Mouse (Mus musculus) layer of hippocampus, adult 8-10 months (tissue): ENCODE measurements around the gene Sppl2a. TPM values are rescaled to one million over a fixed set of nuclear protein-coding genes. Genes with fewer than 3 reads are reported as not detected.
"Not testable (repeated sequence)": the region's sequence is repeated elsewhere in the genome, so short reads cannot be mapped to it uniquely, and the experiment has no call there.

Experiments used
- DNase-seq, 2 experiments: peaks; one replicate each; pipeline ENCODE4 v3.0.0; 2022; ENCODE audit warnings: low spot score in 2 of 2
- microRNA-seq, 2 experiments: library from miRNA; unstranded; fragments of <30 nt; microRNA quantifications; one replicate each; pipeline ENCODE4 v1.2.0; 2022
- total RNA-seq, 4 experiments: library from RNA; stranded (reverse); gene quantifications; 2 replicates each; pipeline ENCODE4 v1.2.4; 2022

Gene Sppl2a
- total RNA-seq, 4 experiments from 2014 or later, result 28.7 to 33.1 (median 30.3) TPM

DNA sequence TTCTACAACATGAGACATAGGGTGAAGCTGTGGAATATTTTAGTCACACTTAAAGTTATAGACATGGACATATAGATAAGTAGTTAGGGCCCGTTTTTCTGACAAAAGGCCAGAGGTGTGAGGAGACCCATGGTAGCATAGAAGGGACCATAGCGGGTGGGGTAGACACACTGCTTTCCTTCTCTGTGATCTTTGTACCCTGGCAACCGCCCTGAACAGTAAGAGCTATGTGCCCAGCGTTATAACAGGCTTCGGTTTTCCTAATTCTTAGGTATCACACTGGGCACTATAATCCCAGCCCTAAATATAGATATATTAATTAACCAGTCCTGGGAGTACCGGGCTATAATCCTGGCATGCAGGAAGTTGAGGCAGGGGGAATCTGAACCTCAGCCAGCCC lies 36.1 kb downstream of the Sppl2a start:
- no peak for DNase-seq

DNA sequence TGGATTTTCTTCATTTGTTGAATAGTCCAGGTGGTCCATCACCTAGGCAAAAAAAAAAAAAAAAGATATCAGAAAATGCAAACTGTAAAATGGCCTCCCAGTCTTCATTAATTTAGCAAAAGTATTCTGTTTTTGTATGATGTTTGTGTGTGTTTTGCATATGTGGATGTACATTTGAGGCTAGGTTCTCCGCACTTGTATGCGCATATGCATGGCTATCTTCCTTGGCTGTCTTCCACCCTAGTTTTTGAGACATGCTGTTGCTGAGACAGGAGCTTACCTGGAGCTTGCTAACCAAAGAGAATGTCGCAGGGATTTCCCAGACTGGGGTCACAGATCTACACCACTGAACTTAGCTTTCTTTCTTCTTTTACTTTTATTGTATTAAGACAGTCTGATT lies 38.8 kb downstream of the Sppl2a start:
- DNase-seq, result no peak

DNA sequence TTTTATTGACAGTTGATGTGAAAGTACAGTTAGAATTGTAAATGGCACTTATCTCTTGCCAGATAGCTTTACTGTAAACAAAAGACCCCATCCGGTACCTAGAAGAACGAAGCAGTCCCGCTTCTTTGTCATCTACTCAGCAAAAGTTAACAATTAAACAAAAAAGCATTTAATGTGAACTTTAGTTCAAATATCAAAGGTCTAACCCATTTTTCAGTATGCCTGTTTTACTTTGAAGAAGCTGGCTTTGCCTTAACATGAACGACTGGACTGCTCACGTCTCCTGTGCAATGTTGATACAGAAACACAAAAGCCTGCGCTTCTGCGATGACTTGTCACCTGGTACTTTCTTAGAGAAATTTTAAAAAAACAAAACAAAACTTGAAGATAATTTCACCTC lies 40.7 kb downstream of the Sppl2a start:
- DNase-seq, result no peak

DNA sequence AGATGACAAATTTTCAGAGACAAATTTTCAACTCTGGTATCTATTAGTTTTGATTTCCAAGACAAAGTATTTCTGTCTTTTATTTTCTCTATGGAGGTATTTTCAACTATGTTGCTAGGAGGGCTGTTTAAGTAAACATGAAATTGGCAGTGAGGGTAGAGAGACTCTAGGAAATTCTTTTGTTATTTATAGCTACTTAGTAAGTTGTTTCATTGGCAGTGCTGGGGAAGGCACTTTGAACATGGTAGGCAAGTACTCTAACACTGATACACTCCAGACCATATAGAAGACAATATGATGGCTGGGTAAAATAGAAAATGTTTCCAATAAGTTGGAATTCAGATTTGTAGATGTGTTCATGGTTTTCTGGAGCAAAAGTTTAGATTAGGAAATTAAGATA lies 41.3 kb downstream of the Sppl2a start:
- no peak for DNase-seq

GRCm38 (mm10) chr2:126887141-126887540 lies 45.9 kb downstream of the Sppl2a start:
- no peak for DNase-seq

DNA sequence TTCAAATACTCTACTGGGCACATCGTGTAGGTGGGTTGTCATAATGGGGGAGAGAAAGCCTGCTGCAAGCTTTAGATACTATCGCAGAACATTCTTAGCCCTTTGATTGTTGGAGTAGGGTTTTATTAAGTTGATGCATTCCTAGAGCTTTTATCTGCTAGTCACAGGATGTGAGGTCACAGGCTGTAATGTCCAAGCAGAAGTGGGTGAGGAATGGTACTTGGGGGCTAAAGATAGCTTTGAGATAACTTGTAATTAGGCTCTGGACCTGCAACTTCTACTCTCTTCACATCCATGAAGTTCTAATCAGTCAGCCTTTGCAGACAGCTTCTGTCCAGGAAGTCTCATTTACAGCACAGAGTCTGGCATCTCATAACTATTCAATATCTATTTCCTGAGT lies 47.2 kb downstream of the Sppl2a start:
- no peak for DNase-seq

DNA sequence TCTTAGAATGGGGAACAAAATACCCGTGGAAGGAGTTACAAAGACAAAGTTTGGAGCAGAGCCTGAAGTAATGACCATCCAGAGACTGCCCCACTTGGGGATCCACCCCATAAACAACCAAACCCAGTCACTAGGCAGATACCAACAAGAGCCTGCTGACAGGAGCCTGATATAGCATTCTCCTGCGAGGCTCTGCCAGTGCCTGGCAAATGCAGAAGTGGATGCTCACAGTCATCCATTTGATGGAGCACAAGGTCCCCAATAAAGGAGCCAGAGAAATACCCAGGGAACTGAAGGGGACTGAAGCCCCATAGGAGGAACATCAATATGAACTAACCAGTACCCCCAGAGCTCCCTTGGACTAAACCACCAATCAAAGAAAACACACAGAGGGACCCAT lies 50.3 kb downstream of the Sppl2a start:
- DNase-seq, result not testable (repeated sequence)

DNA sequence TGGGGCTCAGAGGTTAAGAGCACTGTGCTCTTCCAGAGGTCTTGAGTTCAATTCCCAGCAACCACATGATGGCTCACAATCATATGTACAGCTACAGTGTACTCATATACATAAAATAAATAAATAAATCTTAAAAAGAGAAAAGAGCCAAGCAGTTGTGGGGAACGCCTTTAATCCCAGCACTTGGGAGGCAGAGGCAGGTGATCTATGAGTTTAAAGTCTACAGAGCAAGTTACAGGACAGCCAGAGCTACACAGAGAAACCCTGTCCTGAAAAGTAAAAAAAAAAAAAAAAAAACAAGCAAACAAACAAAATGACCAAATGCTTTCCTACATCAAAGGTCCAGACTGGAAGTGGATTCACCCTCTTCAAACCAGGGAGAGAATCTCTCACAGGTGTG lies 55.0 kb downstream of the Sppl2a start:
- DNase-seq, result no peak

- DNase-seq, result peak; percentile 88
These were observed 56.9 kb downstream of the Sppl2a start, which contains the start of gene Trpm7 for GRCm38 (mm10) chr2:126875871-126876796. Gene Trpm7, minus strand, starts transcription at chr2:126876230.

GRCm38 (mm10) chr2:126875516-126875835 lies 57.6 kb downstream of the Sppl2a start:
- DNase-seq, result peak; percentile 17 to 35

- no peak for DNase-seq
These were observed 58.1 kb downstream of the Sppl2a start for GRCm38 (mm10) chr2:126874809-126875515.

DNA sequence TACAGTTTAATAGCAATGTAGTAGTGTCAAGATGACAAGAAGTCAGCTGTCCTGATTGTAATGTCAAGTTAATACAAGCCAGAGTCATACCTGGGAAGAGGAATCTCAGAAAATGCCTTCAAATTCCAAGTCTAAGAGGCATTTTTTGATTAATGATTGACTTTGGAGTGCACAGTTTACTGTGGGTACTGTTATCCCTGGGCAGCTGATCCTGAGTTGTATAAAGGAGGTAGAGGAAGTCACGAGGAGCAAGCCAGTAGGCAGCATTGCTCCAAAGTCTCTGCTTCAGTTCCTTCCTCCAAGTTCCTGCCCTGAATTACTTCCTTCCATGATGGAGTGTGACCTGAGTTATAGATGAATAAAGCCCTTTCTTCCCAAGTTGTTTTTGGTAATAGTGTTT lies 66.7 kb downstream of the Sppl2a start:
- DNase-seq, result no peak

- DNase-seq, result no peak
These were observed 67.4 kb downstream of the Sppl2a start for GRCm38 (mm10) chr2:126865501-126866199.

DNA sequence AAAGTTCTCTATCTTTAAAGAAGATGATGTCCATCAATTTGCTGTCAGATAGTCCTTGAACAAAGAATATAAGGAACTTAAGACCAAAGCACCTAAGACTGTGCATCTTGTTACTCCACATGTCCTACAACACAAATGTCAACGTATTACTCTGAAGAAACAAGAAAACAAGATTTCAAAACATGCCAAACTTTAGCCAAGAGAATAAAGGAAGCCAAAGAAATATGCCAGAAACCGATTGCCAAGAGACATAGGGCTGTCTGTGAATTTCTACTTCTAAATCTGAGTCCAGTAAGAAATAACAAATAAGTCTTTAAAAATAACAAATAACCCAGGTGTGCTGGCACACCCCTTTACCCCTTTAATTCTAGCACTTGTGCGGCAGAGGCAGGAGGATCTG lies 68.0 kb downstream of the Sppl2a start:
- DNase-seq, result no peak

- DNase-seq, result no peak
These were observed 88.3 kb downstream of the Sppl2a start for GRCm38 (mm10) chr2:126844751-126845150.

Small RNAs within 50 kb of the gene (microRNA-seq; reads per million reads assigned to microRNA genes)
- 1.6 to 4.0 reads per million in 2 experiments for gene Mir3473g

Other genes starting within 250 kb of the Sppl2a start
- 10 to 100 TPM; 53.2 to 55.8 (median 54.1) TPM for gene Usp8, start 225.9 kb downstream of the Sppl2a start, total RNA-seq
- 1 to 10 TPM; 1.4 to 2.0 (median 1.7) TPM for gene Usp50, start 149.8 kb downstream of the Sppl2a start, total RNA-seq
- gene Trpm7, start 57.0 kb downstream of the Sppl2a start, total RNA-seq, result 10 to 100 TPM; 42.5 to 53.0 (median 47.9) TPM
- 10 to 100 TPM; 12.2 to 18.9 (median 14.4) TPM for gene Ap4e1, start 75.5 kb upstream of the Sppl2a start, total RNA-seq
- gene Blvra, start 137.4 kb upstream of the Sppl2a start, total RNA-seq, result 10 to 100 TPM; 18.2 to 23.3 (median 22.8) TPM
- 1 to 10 TPM in 3 of 4 experiments, under 1 TPM in 1; 0.89 to 2.0 (median 1.5) TPM for gene Ncaph, start 200.7 kb upstream of the Sppl2a start, total RNA-seq
- gene Itpripl1, start 210.2 kb upstream of the Sppl2a start, total RNA-seq, result 1 to 10 TPM; 1.9 to 6.6 (median 4.2) TPM